Mouse (Mus musculus): Measurements from ENCODE around the gene Jarid2. TPM values are rescaled to one million over a fixed set of nuclear protein-coding genes. Genes with fewer than 3 reads are reported as not detected.

Jarid2 gene
- total RNA-seq, 2 experiments from 2014 or later = 23.0 to 27.5 TPM

DNA sequence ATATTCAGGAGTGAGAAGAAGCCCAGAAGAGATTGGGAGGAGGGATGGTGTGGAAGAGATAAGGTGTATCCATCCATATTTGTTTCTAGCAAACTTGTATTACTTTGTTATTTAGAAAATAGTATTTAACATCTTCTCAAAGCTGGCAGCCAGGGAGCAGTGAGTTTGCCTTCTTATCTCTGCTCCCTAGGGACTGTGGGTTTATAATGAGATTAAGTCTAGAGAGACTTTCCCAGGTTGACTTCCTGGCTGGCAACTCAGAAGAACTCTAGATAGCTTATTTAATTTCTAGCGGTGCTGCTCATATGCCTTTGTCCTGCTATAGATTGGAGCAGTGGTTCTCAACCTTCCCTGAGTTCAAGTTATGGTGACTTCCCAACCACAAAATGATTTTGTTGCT lies 51.2 kb downstream of the Jarid2 start:
- no peak for DNase-seq

DNA sequence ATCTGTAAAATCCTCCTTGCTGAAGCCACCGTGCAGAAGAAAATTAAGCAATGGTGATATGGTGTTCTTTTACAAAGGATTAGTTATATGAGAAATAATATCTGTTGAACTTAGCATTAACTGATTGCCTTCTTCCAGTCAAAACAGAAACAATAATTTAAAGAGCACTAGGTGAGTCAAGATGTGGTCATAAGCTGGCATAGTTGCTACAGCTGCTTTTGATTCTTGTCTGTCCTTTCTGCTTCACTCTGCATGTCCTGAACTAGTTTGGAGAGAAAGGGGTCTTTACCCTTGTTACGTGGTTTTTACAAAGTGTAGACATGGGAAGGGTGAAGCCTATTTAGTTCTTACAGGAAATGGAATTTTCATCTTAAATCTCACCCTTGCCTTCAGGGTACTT lies 51.9 kb downstream of the Jarid2 start:
- DNase-seq = no peak

DNA sequence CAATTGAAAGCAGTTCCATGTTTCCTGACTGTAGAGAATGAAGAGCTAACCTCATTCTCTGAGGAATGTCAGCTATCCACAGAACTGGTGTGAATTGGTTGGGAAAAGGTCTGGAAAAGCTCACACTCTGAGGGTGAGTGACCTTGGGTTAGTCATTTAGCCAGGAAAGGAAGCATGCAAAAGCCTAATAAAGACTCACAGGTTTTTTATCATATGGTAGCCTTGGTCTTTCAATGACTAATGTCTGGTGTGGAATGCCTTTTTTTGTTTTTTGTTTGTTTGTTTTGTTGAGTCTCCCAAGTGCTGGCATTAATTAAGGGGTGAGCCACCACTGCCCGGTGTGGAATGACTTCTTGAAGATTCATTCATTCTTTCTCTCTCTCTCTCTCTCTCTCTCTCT lies 55.3 kb downstream of the Jarid2 start:
- DNase-seq = no peak

DNA sequence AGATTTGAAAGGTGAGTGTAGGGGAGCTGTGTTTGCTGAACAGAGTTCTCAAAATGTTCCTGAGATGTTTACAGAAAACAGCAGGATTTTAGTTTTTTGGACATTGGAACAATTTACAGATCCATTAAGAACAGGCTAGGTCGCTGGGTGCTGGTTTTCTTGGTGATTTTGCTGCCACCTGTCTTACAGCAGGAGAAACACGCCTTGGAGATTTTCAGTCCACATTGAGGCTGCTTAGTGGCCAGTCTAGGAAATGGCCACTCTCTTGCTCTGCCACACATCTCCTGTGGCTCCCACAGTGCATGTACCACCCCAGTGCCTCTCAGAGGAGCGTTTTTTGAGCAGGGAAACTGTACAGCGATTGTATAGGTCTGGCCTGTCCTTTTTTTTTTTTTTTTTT lies 57.0 kb downstream of the Jarid2 start:
- peak; percentile 30 for DNase-seq

DNA sequence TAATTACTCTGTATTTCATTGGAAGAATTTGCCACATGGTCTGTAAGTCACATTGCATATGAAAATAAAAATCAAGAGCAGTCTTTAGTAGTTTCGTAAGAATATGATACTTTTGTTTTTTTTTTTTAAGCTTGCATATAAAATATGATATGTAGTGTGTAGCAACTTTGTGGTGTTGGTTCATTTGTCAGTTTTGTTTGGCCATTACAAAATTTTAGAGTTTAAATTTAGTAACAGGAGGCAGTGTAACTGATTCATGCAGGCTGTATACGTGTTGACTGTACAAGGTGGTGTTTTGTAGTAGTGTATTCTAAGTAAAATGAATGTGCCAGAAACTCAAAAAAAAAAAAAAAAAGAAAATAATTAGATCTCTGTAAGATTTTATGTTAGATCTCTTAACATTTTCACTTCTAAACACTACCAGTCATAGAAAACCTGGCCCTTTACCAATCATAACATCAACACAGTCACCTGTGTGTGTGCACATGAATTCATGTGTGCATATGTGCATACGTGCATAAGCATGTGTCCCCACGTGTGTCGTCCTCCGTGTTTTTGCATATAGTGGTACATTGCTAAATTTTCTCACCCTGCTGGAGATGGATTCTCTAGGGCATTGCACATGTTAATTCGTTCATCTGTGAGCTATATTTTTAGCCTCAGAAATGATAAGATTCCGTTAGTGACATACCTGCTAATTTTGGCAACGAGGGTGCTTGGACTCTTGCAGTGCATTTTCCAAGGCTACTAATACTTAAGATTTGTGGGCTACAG lies 59.3 kb downstream of the Jarid2 start:
- DNase-seq = no peak

DNA sequence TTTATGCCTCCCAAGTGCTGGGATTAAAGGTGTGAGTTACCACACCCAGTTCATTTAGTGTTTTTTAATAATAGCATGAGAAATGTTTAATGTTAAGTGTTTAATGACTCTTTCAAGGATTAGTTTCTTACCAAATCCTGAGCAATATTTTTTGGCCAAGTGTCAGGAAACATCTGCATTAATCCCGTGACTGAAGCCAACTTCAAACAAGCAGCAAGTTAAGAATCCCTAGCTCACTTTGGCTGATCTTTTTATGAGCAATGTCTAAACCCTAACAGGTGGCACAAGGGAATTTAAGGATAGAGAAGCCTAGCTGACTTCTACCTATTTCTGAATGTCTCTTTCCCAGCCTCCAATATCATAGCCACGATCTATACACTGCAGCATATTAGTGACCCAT lies 60.7 kb downstream of the Jarid2 start:
- no peak for DNase-seq

DNA sequence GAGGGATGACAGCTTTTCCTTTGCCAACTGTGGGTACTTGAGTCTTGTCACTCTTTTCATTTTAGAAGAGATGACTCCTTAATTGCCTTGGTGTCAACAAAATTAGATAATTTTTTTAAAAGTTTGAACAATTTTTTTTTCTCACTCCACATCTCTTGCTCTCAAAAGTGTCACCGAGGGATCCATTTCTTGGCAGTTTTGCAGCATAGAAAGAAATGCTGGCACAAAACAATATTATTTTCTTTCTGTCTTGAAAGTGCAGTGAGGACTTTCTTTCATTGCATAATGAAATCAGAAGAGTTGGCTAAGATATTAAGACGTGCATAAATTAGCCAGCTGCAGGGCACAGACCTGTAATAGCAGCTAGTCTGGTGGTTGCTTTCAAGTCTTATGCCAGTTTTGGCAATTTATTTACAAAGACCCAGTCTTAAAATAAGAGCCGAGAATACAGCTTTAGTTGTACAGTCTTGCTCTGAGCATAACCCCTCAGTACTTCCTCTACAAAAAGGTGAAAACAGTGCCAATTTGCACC lies 63.2 kb downstream of the Jarid2 start:
- no peak for DNase-seq

DNA sequence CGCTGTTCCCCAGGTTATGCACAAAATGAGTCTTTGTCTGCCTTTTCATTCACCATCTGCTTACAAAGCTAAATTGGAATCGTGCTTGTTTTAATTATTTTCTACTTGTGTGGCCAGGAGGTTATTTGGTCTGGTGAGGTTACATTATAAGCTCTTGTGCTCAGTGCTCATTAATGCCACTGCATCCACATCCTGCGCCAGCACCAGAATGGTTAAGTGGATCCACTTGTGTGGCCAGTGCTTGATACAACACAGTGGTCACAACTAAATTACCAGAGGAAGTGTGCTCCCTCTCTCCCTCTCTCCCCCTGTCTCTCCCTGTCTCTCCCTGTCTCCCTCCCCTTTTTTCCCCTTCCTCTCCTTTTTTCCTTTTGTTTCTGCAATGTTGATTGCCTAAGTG lies 66.6 kb downstream of the Jarid2 start:
- DNase-seq = no peak

DNA sequence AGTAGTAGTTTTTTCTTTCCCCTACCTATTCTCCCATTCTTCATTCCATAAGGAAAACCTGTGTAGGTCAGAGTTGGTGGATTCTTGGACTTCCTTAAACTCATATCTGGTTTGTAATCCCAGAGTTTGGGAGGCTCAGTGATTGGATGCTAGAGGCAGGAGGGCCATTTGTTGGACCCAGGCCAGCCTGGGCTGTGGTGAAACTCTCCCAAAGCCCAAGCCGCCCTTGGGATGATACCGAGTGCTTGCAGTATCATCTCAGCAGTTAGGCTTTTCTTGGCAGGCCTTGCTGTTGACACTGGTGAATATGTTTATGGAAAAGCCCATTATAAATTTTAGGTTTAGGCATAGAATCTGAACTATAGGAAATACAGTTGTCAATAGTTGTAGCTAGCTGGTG lies 67.5 kb downstream of the Jarid2 start:
- DNase-seq = no peak

DNA sequence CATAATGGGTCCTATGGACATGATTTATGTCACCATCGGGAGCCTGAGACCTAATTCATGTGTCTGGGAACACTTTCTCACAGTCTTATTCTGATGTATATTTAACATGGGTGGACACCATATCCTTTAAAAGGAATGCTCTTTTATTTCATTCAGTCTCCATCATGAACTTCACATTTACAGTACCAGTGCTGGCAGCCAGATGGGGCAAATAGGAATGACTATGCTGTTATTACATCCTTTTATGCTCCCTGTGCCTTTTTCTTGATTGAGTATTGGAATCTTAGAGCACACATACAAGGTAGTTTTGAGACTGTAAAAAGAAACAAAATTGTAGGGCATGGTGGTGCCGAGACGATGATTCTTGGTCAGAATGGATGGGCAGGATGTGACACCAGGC lies 69.0 kb downstream of the Jarid2 start:
- no peak for DNase-seq

DNA sequence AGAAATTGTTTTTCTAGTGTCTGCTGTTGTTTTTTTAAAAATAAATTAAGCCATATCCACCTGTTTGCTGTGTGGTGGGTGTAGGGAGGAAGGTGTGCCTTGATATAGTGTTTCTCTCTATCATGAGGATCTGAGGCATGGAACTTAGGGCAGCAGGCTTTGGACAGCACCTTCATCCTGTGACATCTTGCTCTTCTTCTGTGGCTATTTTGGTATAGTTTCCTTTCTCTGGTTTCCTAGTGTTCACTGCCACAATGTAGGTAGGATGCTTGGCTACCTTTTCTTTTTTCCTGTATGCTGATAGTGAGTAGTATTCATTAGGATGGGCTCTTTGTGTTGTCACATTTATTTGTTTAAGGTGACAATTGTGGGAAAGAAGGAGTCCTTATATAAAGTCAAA lies 69.9 kb downstream of the Jarid2 start:
- DNase-seq = no peak

DNA sequence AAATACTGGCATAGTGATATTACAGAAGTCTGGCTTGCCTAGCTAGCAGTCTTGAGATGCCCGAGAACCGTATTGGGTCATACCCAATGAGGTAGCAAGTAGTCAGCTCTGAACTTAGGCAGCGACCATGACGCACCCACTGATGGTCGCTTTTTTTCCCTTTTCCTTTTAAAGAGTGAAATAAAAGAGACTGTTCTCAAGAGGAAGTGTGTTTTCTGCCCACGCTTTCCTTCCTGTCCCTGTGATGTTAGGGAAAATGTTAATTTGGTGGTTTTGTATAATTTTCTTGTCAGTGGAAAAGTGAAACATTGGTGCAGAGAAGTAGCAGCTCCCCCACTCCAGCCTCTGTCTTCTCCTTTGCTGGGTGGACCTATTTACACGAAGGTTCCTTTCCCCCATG lies 70.8 kb downstream of the Jarid2 start:
- DNase-seq = no peak

DNA sequence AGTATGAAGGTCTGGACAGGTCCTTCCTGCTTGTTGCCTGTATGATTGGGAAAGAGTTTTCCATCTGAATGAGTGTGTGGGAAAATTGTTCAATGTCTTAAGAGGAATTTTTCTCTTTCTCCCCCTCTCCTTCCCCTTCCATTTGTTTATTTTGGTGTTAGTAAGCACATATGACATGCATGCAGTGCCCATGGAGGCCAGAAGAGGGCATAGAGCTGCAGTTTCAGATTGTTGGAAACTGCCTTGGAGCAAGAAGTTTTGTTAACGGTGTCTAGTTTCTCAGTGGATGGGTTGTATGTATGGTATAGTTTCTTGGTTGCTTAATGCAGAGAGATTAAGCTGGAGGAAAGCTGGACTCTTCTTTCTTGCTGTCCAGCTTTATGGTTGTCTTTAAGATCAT lies 75.6 kb downstream of the Jarid2 start:
- no peak for DNase-seq

DNA sequence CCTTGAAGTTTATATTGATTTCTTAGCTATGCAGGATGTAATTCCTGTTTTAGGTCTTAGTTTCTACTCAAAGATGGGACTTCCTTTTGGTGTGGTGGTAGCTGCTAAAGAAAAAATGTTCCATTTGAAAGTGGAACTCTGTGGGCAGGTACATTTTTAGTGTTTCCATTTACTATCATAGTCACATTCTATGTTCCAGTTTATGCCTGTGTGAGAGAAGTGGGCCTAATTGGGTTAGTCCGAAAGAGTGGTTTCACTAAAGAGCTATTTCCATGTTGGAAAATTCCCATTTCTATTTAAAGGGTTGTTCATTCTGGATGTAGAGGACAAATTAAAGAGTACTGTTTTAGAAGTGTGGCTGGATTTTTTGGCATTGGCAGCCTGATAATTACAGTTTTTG lies 79.0 kb downstream of the Jarid2 start:
- no peak for DNase-seq

DNA sequence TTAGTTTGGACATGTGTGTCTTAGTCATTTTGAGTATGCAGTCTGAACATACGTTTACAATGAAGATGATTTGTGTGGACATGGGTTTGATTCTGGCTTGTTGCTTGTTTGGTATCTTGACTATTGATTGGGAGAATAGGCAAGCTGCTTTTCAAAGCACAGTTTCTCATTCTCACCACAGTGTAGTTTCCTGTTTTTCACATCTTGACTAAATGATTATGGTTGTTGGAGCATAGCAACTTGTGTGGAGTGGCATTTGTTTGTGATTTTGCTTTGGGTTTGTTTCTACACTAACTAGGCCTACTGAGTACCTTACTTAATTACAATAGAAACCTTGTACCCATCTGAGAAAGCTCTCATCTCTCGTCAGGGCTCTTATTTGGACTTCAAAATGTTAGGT lies 81.7 kb downstream of the Jarid2 start:
- DNase-seq = no peak

DNA sequence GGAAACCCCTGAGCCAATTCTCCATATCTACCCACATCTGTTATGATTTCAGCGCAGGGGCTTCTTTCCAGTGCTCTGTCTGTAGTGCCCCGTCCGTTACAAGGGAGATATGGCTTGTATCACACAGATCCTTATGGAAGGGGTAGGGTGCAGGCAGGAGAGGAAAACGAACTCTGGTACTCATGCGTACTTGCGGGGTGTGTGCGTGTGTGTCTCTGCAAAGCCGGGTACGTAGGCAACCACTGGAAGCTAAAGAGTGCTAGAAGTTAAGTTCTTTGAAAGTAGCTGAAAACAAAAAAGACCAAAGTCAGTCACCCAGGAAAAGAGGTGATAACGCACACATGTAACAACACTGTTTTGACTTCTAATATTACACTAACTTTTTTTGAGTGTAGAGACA lies 82.3 kb downstream of the Jarid2 start:
- DNase-seq = no peak

DNA sequence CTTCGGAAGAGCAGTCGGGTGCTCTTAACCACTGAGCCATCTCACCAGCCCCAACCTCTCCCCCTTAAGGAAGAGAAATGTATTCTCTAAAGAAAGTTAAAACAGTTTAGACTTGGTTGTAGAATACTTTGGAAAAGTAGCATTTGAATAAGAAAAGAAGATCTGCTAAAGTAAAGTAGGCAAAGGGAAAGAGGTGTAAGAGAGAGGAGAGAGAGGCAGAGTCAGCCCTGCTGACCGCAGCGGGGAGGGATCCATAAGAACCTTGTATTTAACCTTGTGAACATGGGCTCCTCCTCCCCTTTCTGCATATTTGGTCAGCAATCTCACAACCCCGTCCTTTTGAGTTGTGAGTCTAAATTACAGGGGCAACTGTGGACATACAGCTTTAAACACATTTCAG lies 83.1 kb downstream of the Jarid2 start:
- no peak for DNase-seq

DNA sequence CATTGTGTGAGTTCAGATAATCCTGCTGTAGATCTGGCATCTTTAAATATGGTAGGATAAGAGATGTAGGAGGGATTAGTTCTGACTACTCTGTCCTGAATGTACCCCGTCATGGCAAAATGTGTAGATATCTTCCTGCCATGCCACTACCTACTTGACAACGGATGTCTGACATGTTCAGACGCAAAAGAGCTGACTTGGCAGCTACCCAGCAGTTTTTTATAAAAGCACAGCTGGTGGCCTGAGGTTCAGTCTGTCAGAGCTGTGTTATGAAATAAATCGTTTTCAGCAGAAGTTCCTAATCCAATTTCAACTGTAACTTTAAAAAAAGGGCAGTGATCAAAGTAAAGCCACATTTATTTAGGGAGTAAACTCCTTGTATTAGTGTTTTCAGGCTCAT lies 90.1 kb downstream of the Jarid2 start:
- DNase-seq = peak; percentile 35

DNA sequence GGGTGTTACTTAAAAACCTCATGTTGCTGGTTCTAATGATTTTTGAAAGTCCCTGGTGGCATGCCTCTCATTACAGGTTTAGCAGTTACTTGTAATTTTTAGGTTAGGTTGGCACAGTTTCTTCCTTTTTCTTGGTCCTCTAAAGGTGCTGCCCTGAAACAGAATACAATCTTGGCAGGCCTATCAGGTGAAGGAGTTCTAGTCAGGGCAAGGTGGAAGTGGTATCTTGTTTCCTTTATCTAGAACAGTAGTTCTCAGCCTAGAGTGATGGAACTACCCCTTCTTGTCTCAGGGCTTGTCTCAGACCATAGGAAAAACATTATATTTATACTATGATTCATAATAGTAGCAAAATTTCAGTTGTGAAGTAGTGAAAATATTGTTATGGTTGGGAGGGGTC lies 93.3 kb downstream of the Jarid2 start:
- no peak for DNase-seq

DNA sequence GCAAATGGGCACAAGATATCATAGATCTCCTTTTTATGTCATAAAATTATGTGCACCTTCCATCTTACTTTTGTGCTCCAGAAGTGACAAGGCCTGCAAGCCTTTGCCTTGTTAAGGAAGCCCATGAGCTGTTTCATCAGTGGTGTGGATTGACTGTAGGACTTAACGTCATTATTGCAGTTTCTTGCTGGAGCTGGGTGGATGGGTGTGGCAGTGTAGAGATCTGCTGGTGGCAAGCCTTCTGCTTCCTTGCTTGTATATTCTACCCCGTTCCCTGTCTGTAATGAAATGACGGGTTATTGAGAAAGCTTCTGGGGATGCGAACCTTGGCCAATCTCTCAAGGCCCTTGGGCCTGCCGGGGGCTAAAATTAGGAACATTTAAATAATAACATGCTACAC lies 99.6 kb downstream of the Jarid2 start:
- no peak for DNase-seq

DNA sequence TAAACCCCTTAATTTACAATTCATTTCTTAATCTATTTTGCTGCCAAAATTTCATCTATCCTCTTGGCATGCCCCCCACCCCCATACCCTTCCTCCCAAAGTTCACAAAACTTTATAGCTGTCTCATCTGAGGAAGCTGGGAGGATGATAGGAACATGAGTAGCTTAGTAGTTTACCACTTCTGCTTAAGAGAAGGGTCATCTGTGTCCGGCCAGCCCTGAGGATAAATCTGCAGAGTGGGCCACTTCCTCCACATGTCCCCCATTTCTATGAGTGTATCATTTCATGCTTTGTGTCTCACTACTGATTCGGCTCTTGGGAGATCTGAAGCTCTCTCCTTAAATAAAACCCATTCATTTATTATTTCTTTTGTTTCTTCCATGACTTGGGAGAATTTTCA lies 102.8 kb downstream of the Jarid2 start:
- DNase-seq = no peak

DNA sequence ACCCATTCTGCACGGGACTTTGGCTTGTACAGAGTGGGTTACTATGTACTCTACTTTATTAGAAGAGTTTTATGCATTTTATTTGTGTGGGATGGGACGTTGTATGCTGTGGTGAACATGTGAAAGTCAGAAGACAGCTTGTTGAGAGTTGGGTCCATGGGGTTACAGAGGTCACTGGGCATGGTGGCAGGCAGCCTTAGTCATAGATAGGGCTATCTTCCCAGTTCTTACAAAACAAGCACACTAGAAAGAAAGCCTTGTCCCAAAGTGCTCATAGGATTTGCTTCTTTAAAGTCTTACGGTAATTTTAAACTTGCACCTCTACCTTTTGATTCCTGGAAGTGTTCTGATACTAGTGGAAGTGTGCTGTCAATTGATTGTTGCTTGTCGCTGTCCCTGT lies 103.6 kb downstream of the Jarid2 start:
- no peak for DNase-seq

DNA sequence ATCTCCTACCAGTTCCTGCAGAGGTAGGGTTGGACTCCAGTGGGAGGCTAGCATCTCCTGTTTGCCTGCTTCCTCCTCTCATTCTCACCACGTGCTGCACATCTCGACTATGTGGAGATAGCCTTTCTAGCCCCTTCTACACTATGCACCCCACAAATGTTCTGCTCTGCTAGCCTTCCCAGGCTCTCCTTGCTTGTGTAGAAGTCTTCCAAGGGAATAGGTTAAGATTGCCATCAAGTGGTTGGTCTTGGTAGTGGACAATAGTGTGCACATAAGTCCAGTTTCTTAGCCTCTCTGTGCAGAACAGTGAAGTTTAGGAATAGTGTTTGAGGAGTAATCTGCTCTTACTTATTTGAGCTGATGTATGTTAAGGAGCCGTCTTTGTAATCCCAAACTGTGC lies 104.1 kb downstream of the Jarid2 start:
- DNase-seq = no peak

DNA sequence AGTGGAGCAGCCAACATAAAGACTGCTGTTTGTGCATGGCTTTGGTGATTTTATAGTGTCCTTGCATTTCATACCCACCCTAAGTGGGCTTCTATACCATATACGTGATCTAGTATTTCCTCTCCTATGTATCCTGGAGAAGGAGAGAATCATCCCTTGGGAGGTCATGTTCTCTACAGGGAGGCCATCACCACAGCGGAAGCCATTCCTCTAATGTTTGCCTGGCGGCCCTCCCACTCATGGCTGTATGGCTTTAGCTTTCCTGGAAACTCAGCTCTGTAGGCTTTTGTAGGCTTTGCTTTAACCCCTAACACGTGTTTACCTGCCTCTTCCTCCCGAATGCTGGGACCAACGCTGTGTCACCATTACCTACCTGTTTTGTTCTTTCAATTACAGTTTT lies 108.2 kb downstream of the Jarid2 start:
- DNase-seq = no peak
